ENCODE assay signal across 9 mouse cellular contexts in genomic region chr14:27096779-27097178, GRCm38 (mm10). TPM values are rescaled to one million over a fixed set of nuclear protein-coding genes. Genes with fewer than 3 reads are reported as not detected.
DNase-seq lines count a peak whose midpoint lies in the region; ATAC-seq and TF ChIP-seq lines count a peak whose summit lies in the region.
"Had no signal": no experiment of that assay in that cellular context is flagged by ENCODE, and none has a peak within 500 bp of the region (broad histone marks: within the 10 kb centered on the region; RNA-seq: fewer than 3 reads in every experiment).

No protein-coding gene starts in this region.

- no peak overlapping the region for H3K9ac ChIP-seq in kidney, postnatal 0 days (ENCODE audit: low read depth, low read length)
- H3K9ac ChIP-seq in limb, embryonic 15.5 days: no peak overlapping the region
- H3K9ac ChIP-seq: heart, embryonic 13.5 days had no signal

- no peak overlapping the region for H3K4me2 ChIP-seq in kidney, postnatal 0 days (ENCODE audit: low read length)
- H3K4me2 ChIP-seq in limb, embryonic 15.5 days: no peak overlapping the region
- H3K4me2 ChIP-seq: heart, embryonic 13.5 days had no signal

- H3K36me3 ChIP-seq in embryonic facial prominence, embryonic 10.5 days (replicated peaks): peaks cover 95% of the 10 kb centered on the region
- peaks cover 36% of the 10 kb centered on the region for H3K36me3 ChIP-seq in heart, embryonic 10.5 days
- H3K36me3 ChIP-seq in kidney, postnatal 0 days (ENCODE audit: insufficient read depth, low read length): peaks cover 13% of the 10 kb centered on the region
- peaks cover 49% of the 10 kb centered on the region for H3K36me3 ChIP-seq in limb, embryonic 15.5 days

- peak; percentile 76 for ATAC-seq in CD4-positive, CD25-positive, alpha-beta regulatory T cell, adult 4 months
- ATAC-seq in kidney, postnatal 0 days (replicated peaks; ENCODE audit: low FRiP score, low read depth): peak; percentile 57; the same call in 1 of the 2 replicates
- 0 out of 2 replicates have a peak, but pooled peaks have one; percentile 24 for ATAC-seq in limb, embryonic 15.5 days (ENCODE audit: insufficient number of reproducible peaks, low FRiP score, low TSS enrichment, low read depth)

- peak; percentile 75 to 93 for DNase-seq in adrenal gland, adult (ENCODE audit: inconsistent age in 2 of 2, low spot score in 1 of 2)
- DNase-seq in embryonic facial prominence, embryonic 10.5 days (ENCODE audit: low spot score): peak; percentile 74
- DNase-seq in heart, embryonic 10.5 days (ENCODE audit: low spot score): peak; percentile 88
- peak; percentile 92 for DNase-seq in kidney, postnatal 0 days (ENCODE audit: low spot score)
- peak; percentile 20 to 57 for DNase-seq in natural killer cell, adult 2 months (ENCODE audit: low spot score in 2 of 2)
- DNase-seq in testis, postnatal 14 days (ENCODE audit: low spot score): peak; percentile 56

- no peaks in the 10 kb centered on the region for H3K27me3 ChIP-seq in embryonic facial prominence, embryonic 10.5 days (replicated peaks; ENCODE audit: low read depth, poor library complexity, severe bottlenecking)
- H3K27me3 ChIP-seq in heart, embryonic 10.5 days (ENCODE audit: insufficient read depth, poor library complexity, severe bottlenecking): no peaks in the 10 kb centered on the region
- no peaks in the 10 kb centered on the region for H3K27me3 ChIP-seq in kidney, postnatal 0 days (ENCODE audit: insufficient read depth, low read length)
- no peaks in the 10 kb centered on the region for H3K27me3 ChIP-seq in limb, embryonic 15.5 days
- H3K27me3 ChIP-seq: heart, embryonic 13.5 days had no signal

- H3K9me3 ChIP-seq in embryonic facial prominence, embryonic 10.5 days: no peaks in the 10 kb centered on the region
- no peaks in the 10 kb centered on the region for H3K9me3 ChIP-seq in heart, embryonic 10.5 days
- no peaks in the 10 kb centered on the region for H3K9me3 ChIP-seq in kidney, postnatal 0 days (replicated peaks; ENCODE audit: low read length)
- no peaks in the 10 kb centered on the region for H3K9me3 ChIP-seq in limb, embryonic 15.5 days
- H3K9me3 ChIP-seq: heart, embryonic 13.5 days had no signal

- TF ChIP-seq CTCF in kidney, postnatal 0 days (IDR thresholded peaks at IDR 0.05; ENCODE audit: low read depth): peak; percentile 94

- H3K4me3 ChIP-seq in embryonic facial prominence, embryonic 10.5 days: no peak overlapping the region
- H3K4me3 ChIP-seq in heart, embryonic 10.5 days: no peak overlapping the region
- H3K4me3 ChIP-seq in kidney, postnatal 0 days (replicated peaks; ENCODE audit: low read depth, low read length): no peak overlapping the region
- no peak overlapping the region for H3K4me3 ChIP-seq in limb, embryonic 15.5 days
- H3K4me3 ChIP-seq: heart, embryonic 13.5 days had no signal

- WGBS in embryonic facial prominence, embryonic 10.5 days: 29% methylated on average over 3 of the region's 3 CpGs
- 37% methylated on average over 3 of the region's 3 CpGs for WGBS in heart, embryonic 10.5 days
- 13% methylated on average over 3 of the region's 3 CpGs for WGBS in kidney, postnatal 0 days
- WGBS in limb, embryonic 15.5 days: 19% methylated on average over 3 of the region's 3 CpGs

- 0 out of 2 replicates have a peak overlapping the region, but pooled peaks have one; percentile 0 for H3K27ac ChIP-seq in embryonic facial prominence, embryonic 10.5 days (replicated peaks)
- no peak overlapping the region for H3K27ac ChIP-seq in heart, embryonic 10.5 days
- no peak overlapping the region for H3K27ac ChIP-seq in kidney, postnatal 0 days
- H3K27ac ChIP-seq in limb, embryonic 15.5 days: no peak overlapping the region
- H3K27ac ChIP-seq: heart, embryonic 13.5 days had no signal

- peaks cover 8% of the 10 kb centered on the region for H3K4me1 ChIP-seq in embryonic facial prominence, embryonic 10.5 days
- peaks cover 4% of the 10 kb centered on the region; the same call in 1 of the 2 replicates for H3K4me1 ChIP-seq in heart, embryonic 10.5 days
- no peaks in the 10 kb centered on the region for H3K4me1 ChIP-seq in kidney, postnatal 0 days (replicated peaks; ENCODE audit: insufficient read depth, low read length)
- peaks cover 3% of the 10 kb centered on the region for H3K4me1 ChIP-seq in limb, embryonic 15.5 days
- H3K4me1 ChIP-seq: heart, embryonic 13.5 days had no signal

RNA-seq across cellular contexts. Expression of gene Arhgef3, which starts 17.9 kb away (rescaled TPM):
- 100 to 1,000 TPM; 149 to 256 TPM for polyA plus RNA-seq in CD4-positive, CD25-positive, alpha-beta regulatory T cell, adult 4 months (2017; shearing (Covaris generic))
- polyA plus RNA-seq in embryonic facial prominence, embryonic 10.5 days (2016; fragmentation: Nextera tagmentation; extraction: Ambion mirVana): 3.8 and 4.0 TPM in 2 replicates
- polyA plus RNA-seq in heart, embryonic 10.5 days (2016; fragmentation: Nextera tagmentation; extraction: Ambion mirVana): 8.6 and 13.0 TPM in 2 replicates
- 20.0 and 20.4 TPM in 2 replicates for polyA plus RNA-seq in kidney, postnatal 0 days (2015; fragmentation: Nextera tagmentation; extraction: Ambion mirVana)
- 19.7 and 19.9 TPM in 2 replicates for polyA plus RNA-seq in limb, embryonic 15.5 days (2015; fragmentation: Nextera tagmentation; extraction: Ambion mirVana)

RNA-seq across cellular contexts. Expression of gene Il17rd, which starts 58.0 kb away (rescaled TPM):
- under 1 TPM; 0.20 TPM for polyA plus RNA-seq in CD4-positive, CD25-positive, alpha-beta regulatory T cell, adult 4 months (2017; shearing (Covaris generic))
- polyA plus RNA-seq in embryonic facial prominence, embryonic 10.5 days (2016; fragmentation: Nextera tagmentation; extraction: Ambion mirVana): 9.6 and 10.1 TPM in 2 replicates
- 2.6 and 3.0 TPM in 2 replicates for polyA plus RNA-seq in heart, embryonic 10.5 days (2016; fragmentation: Nextera tagmentation; extraction: Ambion mirVana)
- 3.9 TPM in 2 replicates for polyA plus RNA-seq in kidney, postnatal 0 days (2015; fragmentation: Nextera tagmentation; extraction: Ambion mirVana)
- 4.7 and 5.7 TPM in 2 replicates for polyA plus RNA-seq in limb, embryonic 15.5 days (2015; fragmentation: Nextera tagmentation; extraction: Ambion mirVana)

Comparison
In these comparisons a context has a peak if more than half of its experiments do, and no peak if none do; other contexts are left out.
1. ATAC-seq: peak in every context shown above with its lines; median percentile 76 in CD4-positive, CD25-positive, alpha-beta regulatory T cell, adult 4 months; 57 in kidney, postnatal 0 days; 24 in limb, embryonic 15.5 days.
2. DNase-seq: peak in every context shown above with its lines; median percentile 92 in kidney, postnatal 0 days; 88 in heart, embryonic 10.5 days; 84 in adrenal gland, adult; 74 in embryonic facial prominence, embryonic 10.5 days; 56 in testis, postnatal 14 days; 38 in natural killer cell, adult 2 months.